Mouse (Mus musculus): ENCODE data around the gene Cdk2ap1. TPM values are rescaled to one million over a fixed set of nuclear protein-coding genes. Genes with fewer than 3 reads are reported as not detected.
"Not testable (repeated sequence)": the region's sequence is repeated elsewhere in the genome, so short reads cannot be mapped to it uniquely, and the experiment has no call there.

Gene Cdk2ap1
- 60.5 and 74.2 TPM in 2 replicates for polyA plus RNA-seq (2015; fragmentation: Nextera tagmentation; extraction: Ambion mirVana)

GRCm38 (mm10) chr5:124362982-124363381, at the start of gene Cdk2ap1:
TSS of gene Cdk2ap1 (minus strand) at chr5:124363082.
- ATAC-seq, result not testable (repeated sequence)
- 90% methylated on average over 5 of the region's 5 CpGs for WGBS

GRCm38 (mm10) chr5:124412163-124412562, 49.3 kb upstream of the Cdk2ap1 start:
- 94% methylated on average over 5 of the region's 5 CpGs for WGBS
- H3K36me3 ChIP-seq (ENCODE audit: control insufficient read depth, insufficient read depth), result peaks cover 25% of the 10 kb centered on the region
- ATAC-seq, result no peak
- no peak overlapping the region for H3K27ac ChIP-seq (ENCODE audit: low read length)
- no peaks in the 10 kb centered on the region for H3K27me3 ChIP-seq (replicated peaks; ENCODE audit: control insufficient read depth, insufficient read depth, low read length)
- no peaks in the 10 kb centered on the region for H3K4me1 ChIP-seq (replicated peaks; ENCODE audit: control insufficient read depth, insufficient read depth, low read length)
- no peak overlapping the region for H3K4me2 ChIP-seq (ENCODE audit: low read length)
- H3K9me3 ChIP-seq (ENCODE audit: control insufficient read depth, low read length), result no peaks in the 10 kb centered on the region
- H3K9ac ChIP-seq (replicated peaks; ENCODE audit: low read depth, low read length), result no peak overlapping the region
- no peak overlapping the region for H3K4me3 ChIP-seq (replicated peaks; ENCODE audit: low read length)

More at GRCm38 (mm10) chr5:124362982-124363381, at the start of gene Cdk2ap1:
- H3K9ac ChIP-seq (replicated peaks; ENCODE audit: low read depth, low read length); H3K9me3 ChIP-seq (ENCODE audit: control insufficient read depth, low read length); H3K4me2 ChIP-seq (ENCODE audit: low read length); H3K4me1 ChIP-seq (replicated peaks; ENCODE audit: control insufficient read depth, insufficient read depth, low read length); H3K36me3 ChIP-seq (ENCODE audit: control insufficient read depth, insufficient read depth); H3K4me3 ChIP-seq (replicated peaks; ENCODE audit: low read length); H3K27me3 ChIP-seq (replicated peaks; ENCODE audit: control insufficient read depth, insufficient read depth, low read length): not testable (repeated sequence)
- peak within 1 kb of the TSS; percentile 71 for H3K27ac ChIP-seq (ENCODE audit: low read length)

GRCm38 (mm10) chr5:124410808-124411207, 47.9 kb upstream of the Cdk2ap1 start:
- WGBS, result 84% methylated on average over 3 of the region's 3 CpGs
- H3K36me3 ChIP-seq (ENCODE audit: control insufficient read depth, insufficient read depth), result peaks cover 34% of the 10 kb centered on the region
- H3K9ac ChIP-seq (replicated peaks; ENCODE audit: low read depth, low read length), result no peak overlapping the region
- H3K4me1 ChIP-seq (replicated peaks; ENCODE audit: control insufficient read depth, insufficient read depth, low read length), result no peaks in the 10 kb centered on the region
- no peak overlapping the region for H3K27ac ChIP-seq (ENCODE audit: low read length)
- ATAC-seq, result no peak
- H3K27me3 ChIP-seq (replicated peaks; ENCODE audit: control insufficient read depth, insufficient read depth, low read length), result no peaks in the 10 kb centered on the region
- H3K4me2 ChIP-seq (ENCODE audit: low read length), result no peak overlapping the region
- H3K9me3 ChIP-seq (ENCODE audit: control insufficient read depth, low read length), result no peaks in the 10 kb centered on the region
- no peak overlapping the region for H3K4me3 ChIP-seq (replicated peaks; ENCODE audit: low read length)

- ATAC-seq, result no peak
- WGBS, result 93% methylated on average over 7 of the region's 7 CpGs
- Histone ChIP-seq H3K4me2 (ENCODE audit: low read length) (no peak overlapping the region), H3K9me3 (ENCODE audit: control insufficient read depth, low read length) (no peaks in the 10 kb centered on the region), H3K4me1 (replicated peaks; ENCODE audit: control insufficient read depth, insufficient read depth, low read length) (no peaks in the 10 kb centered on the region), H3K27me3 (replicated peaks; ENCODE audit: control insufficient read depth, insufficient read depth, low read length) (no peaks in the 10 kb centered on the region), H3K36me3 (ENCODE audit: control insufficient read depth, insufficient read depth) (peaks cover 32% of the 10 kb centered on the region), H3K27ac (ENCODE audit: low read length) (no peak overlapping the region), H3K9ac (replicated peaks; ENCODE audit: low read depth, low read length) (no peak overlapping the region), H3K4me3 (replicated peaks; ENCODE audit: low read length) (no peak overlapping the region)
Measured at GRCm38 (mm10) chr5:124393726-124394125, 30.8 kb upstream of the Cdk2ap1 start.

GRCm38 (mm10) chr5:124392412-124392811, 29.5 kb upstream of the Cdk2ap1 start:
- H3K36me3 ChIP-seq (ENCODE audit: control insufficient read depth, insufficient read depth), result peaks cover 26% of the 10 kb centered on the region
- WGBS, result 98% methylated on average over 4 of the region's 4 CpGs

GRCm38 (mm10) chr5:124387932-124388331, 25.1 kb upstream of the Cdk2ap1 start:
- Histone ChIP-seq H3K36me3 (ENCODE audit: control insufficient read depth, insufficient read depth) (peaks cover 30% of the 10 kb centered on the region), H3K27ac (ENCODE audit: low read length) (no peak overlapping the region), H3K27me3 (replicated peaks; ENCODE audit: control insufficient read depth, insufficient read depth, low read length) (no peaks in the 10 kb centered on the region), H3K9ac (replicated peaks; ENCODE audit: low read depth, low read length) (no peak overlapping the region), H3K4me1 (replicated peaks; ENCODE audit: control insufficient read depth, insufficient read depth, low read length) (no peaks in the 10 kb centered on the region), H3K4me2 (ENCODE audit: low read length) (no peak overlapping the region), H3K4me3 (replicated peaks; ENCODE audit: low read length) (no peak overlapping the region), H3K9me3 (ENCODE audit: control insufficient read depth, low read length) (no peaks in the 10 kb centered on the region)
- no peak for ATAC-seq
- 74% methylated on average over 5 of the region's 5 CpGs for WGBS

More at GRCm38 (mm10) chr5:124392412-124392811, 29.5 kb upstream of the Cdk2ap1 start:
- Histone ChIP-seq H3K27me3 (replicated peaks; ENCODE audit: control insufficient read depth, insufficient read depth, low read length) (no peaks in the 10 kb centered on the region), H3K27ac (ENCODE audit: low read length) (no peak overlapping the region), H3K4me2 (ENCODE audit: low read length) (no peak overlapping the region), H3K4me3 (replicated peaks; ENCODE audit: low read length) (no peak overlapping the region), H3K4me1 (replicated peaks; ENCODE audit: control insufficient read depth, insufficient read depth, low read length) (no peaks in the 10 kb centered on the region), H3K9me3 (ENCODE audit: control insufficient read depth, low read length) (no peaks in the 10 kb centered on the region), H3K9ac (replicated peaks; ENCODE audit: low read depth, low read length) (no peak overlapping the region)
- ATAC-seq, result no peak

- H3K27me3 ChIP-seq (replicated peaks; ENCODE audit: control insufficient read depth, insufficient read depth, low read length), result no peaks in the 10 kb centered on the region
- no peak overlapping the region for H3K27ac ChIP-seq (ENCODE audit: low read length)
- no peaks in the 10 kb centered on the region for H3K4me1 ChIP-seq (replicated peaks; ENCODE audit: control insufficient read depth, insufficient read depth, low read length)
- no peak for ATAC-seq
- WGBS, result 100% methylated on average over 1 of the region's 1 CpGs
- H3K9ac ChIP-seq (replicated peaks; ENCODE audit: low read depth, low read length), result no peak overlapping the region
- H3K4me3 ChIP-seq (replicated peaks; ENCODE audit: low read length), result no peak overlapping the region
- peaks cover 37% of the 10 kb centered on the region for H3K36me3 ChIP-seq (ENCODE audit: control insufficient read depth, insufficient read depth)
- H3K9me3 ChIP-seq (ENCODE audit: control insufficient read depth, low read length), result no peaks in the 10 kb centered on the region
- H3K4me2 ChIP-seq (ENCODE audit: low read length), result no peak overlapping the region
Measured at GRCm38 (mm10) chr5:124380121-124380520, 17.2 kb upstream of the Cdk2ap1 start.

- no peak for ATAC-seq
- Histone ChIP-seq H3K27ac (ENCODE audit: low read length) (no peak overlapping the region), H3K4me3 (replicated peaks; ENCODE audit: low read length) (no peak overlapping the region), H3K9me3 (ENCODE audit: control insufficient read depth, low read length) (no peaks in the 10 kb centered on the region), H3K36me3 (ENCODE audit: control insufficient read depth, insufficient read depth) (peaks cover 44% of the 10 kb centered on the region), H3K9ac (replicated peaks; ENCODE audit: low read depth, low read length) (no peak overlapping the region), H3K4me2 (ENCODE audit: low read length) (no peak overlapping the region), H3K4me1 (replicated peaks; ENCODE audit: control insufficient read depth, insufficient read depth, low read length) (no peaks in the 10 kb centered on the region), H3K27me3 (replicated peaks; ENCODE audit: control insufficient read depth, insufficient read depth, low read length) (no peaks in the 10 kb centered on the region)
- WGBS, result 94% methylated on average over 4 of the region's 4 CpGs
Measured at GRCm38 (mm10) chr5:124377149-124377548, 14.3 kb upstream of the Cdk2ap1 start.

- Histone ChIP-seq H3K27ac (ENCODE audit: low read length) (no peak overlapping the region), H3K4me1 (replicated peaks; ENCODE audit: control insufficient read depth, insufficient read depth, low read length) (no peaks in the 10 kb centered on the region), H3K9ac (replicated peaks; ENCODE audit: low read depth, low read length) (no peak overlapping the region), H3K27me3 (replicated peaks; ENCODE audit: control insufficient read depth, insufficient read depth, low read length) (no peaks in the 10 kb centered on the region), H3K36me3 (ENCODE audit: control insufficient read depth, insufficient read depth) (peaks cover 41% of the 10 kb centered on the region), H3K9me3 (ENCODE audit: control insufficient read depth, low read length) (no peaks in the 10 kb centered on the region), H3K4me2 (ENCODE audit: low read length) (no peak overlapping the region), H3K4me3 (replicated peaks; ENCODE audit: low read length) (no peak overlapping the region)
- WGBS, result 94% methylated on average over 1 of the region's 1 CpGs
- ATAC-seq, result no peak
Measured at GRCm38 (mm10) chr5:124376401-124376800, 13.5 kb upstream of the Cdk2ap1 start.

- Histone ChIP-seq H3K4me2 (ENCODE audit: low read length) (no peak overlapping the region), H3K4me3 (replicated peaks; ENCODE audit: low read length) (no peak overlapping the region), H3K9me3 (ENCODE audit: control insufficient read depth, low read length) (no peaks in the 10 kb centered on the region), H3K9ac (replicated peaks; ENCODE audit: low read depth, low read length) (no peak overlapping the region), H3K27ac (ENCODE audit: low read length) (no peak overlapping the region), H3K4me1 (replicated peaks; ENCODE audit: control insufficient read depth, insufficient read depth, low read length) (no peaks in the 10 kb centered on the region), H3K27me3 (replicated peaks; ENCODE audit: control insufficient read depth, insufficient read depth, low read length) (no peaks in the 10 kb centered on the region), H3K36me3 (ENCODE audit: control insufficient read depth, insufficient read depth) (peaks cover 43% of the 10 kb centered on the region)
- ATAC-seq, result no peak
- WGBS, result 95% methylated on average over 7 of the region's 7 CpGs
Measured at GRCm38 (mm10) chr5:124374298-124374697, 11.4 kb upstream of the Cdk2ap1 start.
